Mouse (Mus musculus) stomach, postnatal 0 days (tissue): ENCODE measurements around the gene BC017158. TPM values are rescaled to one million over a fixed set of nuclear protein-coding genes. Genes with fewer than 3 reads are reported as not detected.

Experiments
- ATAC-seq: fragments of 200-750 bp; cut with Nextera tagmentation; 2 replicates; pipeline ENCODE4 v1.8.0; 2017; ENCODE audit not compliant: low FRiP score, low TSS enrichment
- DNase-seq: peaks from one replicate; pipeline ENCODE4 v3.0.0-alpha.2; 2016; ENCODE audit warnings: low spot score
- H3K27ac ChIP-seq: fragments of 300-500 bp; sonication (generic); replicated peaks from 2 replicates; pipeline ENCODE4 v1.5.1; 2014; ENCODE audit warnings: mild to moderate bottlenecking, control low read depth
- H3K27me3 ChIP-seq: fragments of 300-500 bp; sonication (generic); 2 replicates; pipeline ENCODE4 v1.6.1; 2014; ENCODE audit warnings: low read length; ENCODE audit not compliant: control insufficient read depth, insufficient read depth
- H3K36me3 ChIP-seq: fragments of 300-500 bp; sonication (generic); 2 replicates; pipeline ENCODE4 v1.6.1; 2014; ENCODE audit warnings: low read length, mixed read lengths; ENCODE audit not compliant: control insufficient read depth, insufficient read depth
- H3K4me1 ChIP-seq: fragments of 300-500 bp; sonication (generic); replicated peaks from 2 replicates; pipeline ENCODE4 v1.6.1; 2014; ENCODE audit warnings: antibody characterized with exemption; ENCODE audit not compliant: control insufficient read depth, insufficient read depth
- H3K4me2 ChIP-seq: fragments of 300-500 bp; sonication (generic); replicated peaks from 2 replicates; pipeline ENCODE4 v1.6.1; 2014; ENCODE audit warnings: low read depth, mild to moderate bottlenecking, control low read depth, moderate library complexity
- H3K4me3 ChIP-seq: fragments of 300-500 bp; sonication (generic); 2 replicates; pipeline ENCODE4 v1.5.1; 2014; ENCODE audit warnings: low read depth, low read length, control low read depth
- H3K9ac ChIP-seq: fragments of 300-500 bp; sonication (generic); 2 replicates; pipeline ENCODE4 v1.6.1; 2014; ENCODE audit warnings: mild to moderate bottlenecking, low read length, control low read depth, mixed read lengths
- H3K9me3 ChIP-seq: fragments of 300-500 bp; sonication (generic); 2 replicates; pipeline ENCODE4 v1.6.1; 2016; ENCODE audit warnings: low read length; ENCODE audit not compliant: control insufficient read depth
- CTCF ChIP-seq: IDR thresholded peaks from 2 replicates; pipeline ENCODE4 v1.5.1; 2016; ENCODE audit warnings: antibody characterized with exemption, low read depth, mild to moderate bottlenecking, moderate library complexity
- EP300 ChIP-seq: optimal IDR thresholded peaks from 2 replicates; pipeline ENCODE3; 2016; ENCODE audit warnings: antibody characterized with exemption
- WGBS: fragments of 180-500 bp; shearing (Covaris S2); extraction: QIAGEN DNeasy Blood & Tissue Kit; methylation state at CpG from one replicate; pipeline ENCODE4 v1.1.7; 2014; 5-methylcytosine and 5-hydroxymethylcytosine counted together
- polyA plus RNA-seq: library from polyadenylated mRNA; unstranded; fragments of >200 nt; fragmentation: Nextera tagmentation; extraction: Ambion mirVana; gene quantifications from 2 replicates; pipeline ENCODE4 v1.2.1, GENCODE M21; 2015

BC017158 gene
- polyA plus RNA-seq, 1 experiment from 2014 or later, result 17.0 TPM

GRCm38 (mm10) chr7:128307851-128308250 is 9.9 kb upstream of the BC017158 start:
- Histone ChIP-seq H3K4me1 (no peaks in the 10 kb centered on the region), H3K4me2 (no peak overlapping the region), H3K9me3 (no peaks in the 10 kb centered on the region), H3K27me3 (no peaks in the 10 kb centered on the region), H3K9ac (no peak overlapping the region), H3K27ac (no peak overlapping the region), H3K4me3 (no peak overlapping the region), H3K36me3 (no peaks in the 10 kb centered on the region)
- no peak for DNase-seq
- TF ChIP-seq CTCF, result no peak
- no peak for TF ChIP-seq EP300
- no peak for ATAC-seq

GRCm38 (mm10) chr7:128304907-128305306 is 6.9 kb upstream of the BC017158 start:
- no peaks in the 10 kb centered on the region for H3K9me3 ChIP-seq
- TF ChIP-seq EP300, result no peak
- TF ChIP-seq CTCF, result peak; percentile 85
- WGBS, result 5% methylated on average over 5 of the region's 5 CpGs
- H3K4me3 ChIP-seq, result no peak overlapping the region
- H3K27me3 ChIP-seq, result no peaks in the 10 kb centered on the region
- peak; percentile 50 for DNase-seq
- no peak overlapping the region for H3K27ac ChIP-seq
- H3K4me2 ChIP-seq, result no peak overlapping the region
- no peaks in the 10 kb centered on the region for H3K36me3 ChIP-seq
- peak; percentile 73 for ATAC-seq
- H3K9ac ChIP-seq, result no peak overlapping the region
- H3K4me1 ChIP-seq, result no peaks in the 10 kb centered on the region

GRCm38 (mm10) chr7:128304198-128304597 is 6.2 kb upstream of the BC017158 start:
- 46% methylated on average over 6 of the region's 6 CpGs for WGBS
- Histone ChIP-seq H3K27ac (no peak overlapping the region), H3K4me2 (no peak overlapping the region), H3K9me3 (no peaks in the 10 kb centered on the region), H3K27me3 (no peaks in the 10 kb centered on the region), H3K4me3 (no peak overlapping the region), H3K36me3 (no peaks in the 10 kb centered on the region), H3K4me1 (no peaks in the 10 kb centered on the region), H3K9ac (no peak overlapping the region)
- TF ChIP-seq CTCF (no peak), EP300 (no peak)
- no peak for DNase-seq
- peak; percentile 79 for ATAC-seq

GRCm38 (mm10) chr7:128302151-128302550 is 4.2 kb upstream of the BC017158 start:
- Histone ChIP-seq H3K9me3 (no peaks in the 10 kb centered on the region), H3K27me3 (no peaks in the 10 kb centered on the region), H3K4me2 (no peak overlapping the region), H3K27ac (no peak overlapping the region), H3K36me3 (no peaks in the 10 kb centered on the region), H3K4me3 (no peak overlapping the region), H3K9ac (no peak overlapping the region), H3K4me1 (0 out of 2 replicates have a peak, but pooled peaks cover 4% of the 10 kb centered on the region)
- 63% methylated on average over 3 of the region's 3 CpGs for WGBS
- DNase-seq (no peak), ATAC-seq (no peak)
- TF ChIP-seq EP300 (no peak), CTCF (no peak)

- WGBS, result 53% methylated on average over 3 of the region's 3 CpGs
- no peak for TF ChIP-seq CTCF
- TF ChIP-seq EP300, result no peak
- ATAC-seq (no peak), DNase-seq (no peak)
- H3K4me1 ChIP-seq, result 0 out of 2 replicates have a peak, but pooled peaks cover 4% of the 10 kb centered on the region
- H3K27ac ChIP-seq, result no peak overlapping the region
- H3K4me3 ChIP-seq, result no peak overlapping the region
- H3K27me3 ChIP-seq, result no peaks in the 10 kb centered on the region
- no peak overlapping the region for H3K9ac ChIP-seq
- H3K9me3 ChIP-seq, result no peaks in the 10 kb centered on the region
- H3K36me3 ChIP-seq, result no peaks in the 10 kb centered on the region
- no peak overlapping the region for H3K4me2 ChIP-seq
Observed at GRCm38 (mm10) chr7:128300952-128301351, 3.0 kb upstream of the BC017158 start.

- Histone ChIP-seq H3K9ac (peak overlapping the region; percentile 90), H3K27ac (peak overlapping the region; percentile 91), H3K4me2 (peak overlapping the region; percentile 93), H3K27me3 (no peaks in the 10 kb centered on the region), H3K36me3 (no peaks in the 10 kb centered on the region), H3K4me1 (0 out of 2 replicates have a peak, but pooled peaks cover 4% of the 10 kb centered on the region), H3K4me3 (peak overlapping the region; percentile 84), H3K9me3 (no peaks in the 10 kb centered on the region)
- ATAC-seq (no peak), DNase-seq (no peak)
- WGBS, result 51% methylated on average over 8 of the region's 8 CpGs
- TF ChIP-seq CTCF, result no peak
Observed at GRCm38 (mm10) chr7:128298481-128299342, 742 bp upstream of the BC017158 start.
